Mouse (Mus musculus) kidney, embryonic 16.5 days (tissue): ENCODE measurements at regions not wholly inside any gene's neighbourhood (a gene's known extent, or its start where the extent isn't known, plus 50 kb on each side); places are given as distances from the start of the nearest gene placed in this dataset.

Experiments
- ATAC-seq: fragments of 200-750 bp; cut with Nextera tagmentation; 2 replicates; pipeline ENCODE4 v1.8.0; 2017; ENCODE audit warnings: moderate TSS enrichment; ENCODE audit not compliant: low FRiP score, low TSS enrichment
- H3K27ac ChIP-seq: fragments of 300-500 bp; sonication (generic); 2 replicates; pipeline ENCODE4 v1.5.1; 2014; ENCODE audit warnings: low read length
- H3K27me3 ChIP-seq: fragments of 300-500 bp; sonication (generic); 2 replicates; pipeline ENCODE4 v1.6.1; 2014; ENCODE audit warnings: low read length, control low read depth, mixed read lengths; ENCODE audit not compliant: insufficient read depth
- H3K36me3 ChIP-seq: fragments of 300-500 bp; sonication (generic); 2 replicates; pipeline ENCODE4 v1.6.1; 2014; ENCODE audit warnings: low read length, control low read depth, mixed read lengths; ENCODE audit not compliant: insufficient read depth
- H3K4me1 ChIP-seq: fragments of 300-500 bp; sonication (generic); 2 replicates; pipeline ENCODE4 v1.6.1; 2014; ENCODE audit warnings: low read length, control low read depth, mixed read lengths; ENCODE audit not compliant: insufficient read depth
- H3K4me2 ChIP-seq: fragments of 300-500 bp; sonication (generic); replicated peaks from 2 replicates; pipeline ENCODE4 v1.6.1; 2014; ENCODE audit warnings: low read depth, low read length
- H3K4me3 ChIP-seq: fragments of 300-500 bp; sonication (generic); 2 replicates; pipeline ENCODE4 v1.5.1; 2014; ENCODE audit warnings: mild to moderate bottlenecking, low read length
- H3K9ac ChIP-seq: fragments of 300-500 bp; sonication (generic); replicated peaks from 2 replicates; pipeline ENCODE4 v1.6.1; 2014; ENCODE audit warnings: low read length
- H3K9me3 ChIP-seq: fragments of 300-500 bp; sonication (generic); 2 replicates; pipeline ENCODE4 v1.6.1; 2016; ENCODE audit warnings: low read length, control low read depth
- WGBS: fragments of 180-500 bp; shearing (Covaris S2); extraction: QIAGEN DNeasy Blood & Tissue Kit; methylation state at CpG from one replicate; pipeline ENCODE4 v1.1.7; 2014; 5-methylcytosine and 5-hydroxymethylcytosine counted together

DNA sequence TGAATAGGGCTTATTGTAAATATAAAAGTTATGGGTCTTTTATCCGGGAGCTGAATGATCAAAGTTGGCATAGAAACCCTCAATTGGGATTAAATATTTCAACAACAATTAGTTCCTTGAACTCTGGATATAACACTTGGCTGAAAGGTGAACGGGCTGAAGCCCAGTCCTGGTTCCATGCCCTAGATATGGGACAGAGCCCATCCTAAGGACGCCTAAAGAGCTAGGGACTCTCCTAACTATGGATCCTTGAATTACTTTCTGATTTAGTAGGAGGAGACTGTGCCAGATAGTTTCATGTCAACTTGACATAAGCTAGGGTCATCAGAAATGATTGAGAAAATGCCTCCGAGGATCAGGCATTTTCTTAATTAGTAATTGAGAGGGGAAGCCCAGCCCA, 629.5 kb upstream of the Auts2 start:
- Histone ChIP-seq H3K27me3 (no peaks in the 10 kb centered on the region), H3K27ac (no peak overlapping the region), H3K4me3 (no peak overlapping the region), H3K9me3 (no peaks in the 10 kb centered on the region), H3K4me1 (peaks cover 10% of the 10 kb centered on the region; the same call in 1 of the 2 replicates), H3K4me2 (no peak overlapping the region), H3K36me3 (no peaks in the 10 kb centered on the region), H3K9ac (no peak overlapping the region)
- no peak for ATAC-seq
- WGBS: 85% methylated on average over 4 of the region's 4 CpGs

DNA sequence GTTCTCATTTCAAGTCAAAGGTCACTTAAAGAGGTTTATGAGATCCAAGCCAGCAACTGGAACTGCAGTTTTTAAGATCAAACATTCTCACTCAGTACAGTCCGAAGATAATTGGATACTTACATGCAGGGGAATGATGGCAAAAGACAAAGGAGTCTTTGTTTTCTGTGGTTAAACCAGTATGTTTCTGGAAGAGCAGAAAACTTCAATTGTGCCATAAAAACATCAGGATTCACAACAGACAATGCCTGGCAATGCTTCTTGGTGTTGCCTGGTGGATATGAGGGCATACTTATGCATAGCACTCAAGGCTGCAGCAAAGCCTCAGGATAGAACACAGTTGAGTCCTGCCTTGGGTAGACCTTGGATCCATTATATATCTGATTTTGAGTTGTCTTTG, 628.1 kb upstream of the Auts2 start:
- Histone ChIP-seq H3K27ac (no peak overlapping the region), H3K9ac (no peak overlapping the region), H3K4me3 (no peak overlapping the region), H3K27me3 (no peaks in the 10 kb centered on the region), H3K4me1 (peaks cover 15% of the 10 kb centered on the region; the same call in 1 of the 2 replicates), H3K36me3 (no peaks in the 10 kb centered on the region), H3K4me2 (no peak overlapping the region), H3K9me3 (no peaks in the 10 kb centered on the region)
- ATAC-seq: no peak
- 78% methylated on average over 1 of the region's 1 CpGs for WGBS

- WGBS: 54% methylated on average over 2 of the region's 2 CpGs
- no peak for ATAC-seq
- no peak overlapping the region for H3K9ac ChIP-seq
- H3K4me3 ChIP-seq: no peak overlapping the region
- H3K9me3 ChIP-seq: no peaks in the 10 kb centered on the region
- no peak overlapping the region for H3K4me2 ChIP-seq
- H3K27me3 ChIP-seq: no peaks in the 10 kb centered on the region
- H3K4me1 ChIP-seq: peaks cover 5% of the 10 kb centered on the region; the same call in 1 of the 2 replicates
- no peaks in the 10 kb centered on the region for H3K36me3 ChIP-seq
- H3K27ac ChIP-seq: no peak overlapping the region
These were observed 624.4 kb upstream of the Auts2 start for GRCm38 (mm10) chr5:133167576-133167975.

- H3K27me3 ChIP-seq: no peaks in the 10 kb centered on the region
- ATAC-seq: no peak
- no peaks in the 10 kb centered on the region for H3K9me3 ChIP-seq
- H3K9ac ChIP-seq: no peak overlapping the region
- H3K4me2 ChIP-seq: no peak overlapping the region
- no peak overlapping the region for H3K4me3 ChIP-seq
- H3K27ac ChIP-seq: no peak overlapping the region
- H3K36me3 ChIP-seq: no peaks in the 10 kb centered on the region
- 24% methylated on average over 5 of the region's 5 CpGs for WGBS
- peaks cover 5% of the 10 kb centered on the region; the same call in 1 of the 2 replicates for H3K4me1 ChIP-seq
These were observed 623.9 kb upstream of the Auts2 start for GRCm38 (mm10) chr5:133167001-133167461.

DNA sequence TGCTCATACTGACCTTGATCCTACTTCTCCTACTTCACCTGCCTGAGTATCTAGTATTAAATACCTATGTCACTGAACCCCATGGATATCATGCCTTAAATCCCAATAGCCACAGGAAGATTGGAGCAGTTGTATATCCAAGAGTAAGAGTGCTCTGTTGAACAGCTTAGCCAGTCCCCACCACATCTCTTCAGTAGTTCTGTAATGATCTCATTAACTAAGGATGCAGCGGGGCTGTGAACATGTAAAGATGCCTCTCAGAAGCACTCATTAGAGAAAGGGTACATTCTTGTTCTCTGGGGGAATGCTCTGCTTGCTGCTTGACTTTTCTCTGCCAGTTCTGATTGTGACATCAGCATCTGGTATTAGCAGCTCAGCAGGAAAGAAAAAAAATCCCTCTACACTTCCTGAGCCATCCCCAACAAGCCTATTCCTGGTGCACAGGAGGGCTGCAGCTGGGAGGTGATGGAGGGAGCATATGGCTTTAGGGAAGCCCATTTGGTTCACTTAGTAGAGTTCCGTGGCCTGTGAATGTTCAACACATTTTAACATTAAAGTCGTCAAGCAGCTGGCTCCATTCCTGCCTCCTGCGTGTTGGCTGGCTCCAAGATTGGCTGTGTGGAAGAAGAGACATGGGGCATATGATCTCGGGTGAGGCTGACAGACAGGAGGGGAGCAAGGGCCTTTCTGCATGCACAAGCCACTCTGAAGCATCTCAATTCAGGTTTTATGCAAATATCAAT, 613.1 kb upstream of the Auts2 start:
- H3K4me2 ChIP-seq: no peak overlapping the region
- no peak overlapping the region for H3K4me3 ChIP-seq
- no peaks in the 10 kb centered on the region for H3K27me3 ChIP-seq
- no peak for ATAC-seq
- H3K36me3 ChIP-seq: no peaks in the 10 kb centered on the region
- no peak overlapping the region for H3K9ac ChIP-seq
- 43% methylated on average over 5 of the region's 5 CpGs for WGBS
- no peaks in the 10 kb centered on the region for H3K4me1 ChIP-seq
- H3K27ac ChIP-seq: no peak overlapping the region
- H3K9me3 ChIP-seq: 0 out of 2 replicates have a peak, but pooled peaks cover 5% of the 10 kb centered on the region

DNA sequence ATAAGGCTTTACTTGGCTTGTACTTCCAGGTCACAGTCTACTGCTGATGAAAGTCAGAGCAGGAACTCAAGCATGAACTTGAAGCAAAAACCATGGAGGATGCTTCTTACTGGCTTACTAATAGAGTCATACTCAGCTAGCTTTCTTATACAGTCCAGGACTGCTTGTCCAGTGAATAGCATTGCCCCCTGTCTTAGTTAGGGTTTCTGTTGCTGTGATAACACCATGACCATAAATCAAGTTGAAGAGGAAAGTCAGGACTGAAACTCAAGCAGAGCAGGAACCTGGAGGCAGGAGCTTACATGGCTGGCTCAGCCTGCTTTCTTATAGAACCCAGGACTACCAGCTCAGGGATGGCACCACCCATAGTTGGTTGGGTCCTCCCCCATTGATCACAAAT, 602.9 kb upstream of the Auts2 start:
- no peak overlapping the region for H3K4me3 ChIP-seq
- H3K27me3 ChIP-seq: no peaks in the 10 kb centered on the region
- no peaks in the 10 kb centered on the region; the same call in 1 of the 2 replicates for H3K9me3 ChIP-seq
- no peak overlapping the region for H3K4me2 ChIP-seq
- H3K27ac ChIP-seq: no peak overlapping the region
- H3K9ac ChIP-seq: no peak overlapping the region
- H3K4me1 ChIP-seq: no peaks in the 10 kb centered on the region
- ATAC-seq: no peak
- H3K36me3 ChIP-seq: no peaks in the 10 kb centered on the region

GRCm38 (mm10) chr5:133143679-133144078, 600.5 kb upstream of the Auts2 start:
- Histone ChIP-seq H3K27me3 (no peaks in the 10 kb centered on the region), H3K4me1 (no peaks in the 10 kb centered on the region), H3K36me3 (no peaks in the 10 kb centered on the region), H3K27ac (no peak overlapping the region), H3K9me3 (no peaks in the 10 kb centered on the region; the same call in 1 of the 2 replicates), H3K4me3 (no peak overlapping the region), H3K9ac (no peak overlapping the region), H3K4me2 (no peak overlapping the region)
- WGBS: 93% methylated on average over 1 of the region's 1 CpGs
- no peak for ATAC-seq

DNA sequence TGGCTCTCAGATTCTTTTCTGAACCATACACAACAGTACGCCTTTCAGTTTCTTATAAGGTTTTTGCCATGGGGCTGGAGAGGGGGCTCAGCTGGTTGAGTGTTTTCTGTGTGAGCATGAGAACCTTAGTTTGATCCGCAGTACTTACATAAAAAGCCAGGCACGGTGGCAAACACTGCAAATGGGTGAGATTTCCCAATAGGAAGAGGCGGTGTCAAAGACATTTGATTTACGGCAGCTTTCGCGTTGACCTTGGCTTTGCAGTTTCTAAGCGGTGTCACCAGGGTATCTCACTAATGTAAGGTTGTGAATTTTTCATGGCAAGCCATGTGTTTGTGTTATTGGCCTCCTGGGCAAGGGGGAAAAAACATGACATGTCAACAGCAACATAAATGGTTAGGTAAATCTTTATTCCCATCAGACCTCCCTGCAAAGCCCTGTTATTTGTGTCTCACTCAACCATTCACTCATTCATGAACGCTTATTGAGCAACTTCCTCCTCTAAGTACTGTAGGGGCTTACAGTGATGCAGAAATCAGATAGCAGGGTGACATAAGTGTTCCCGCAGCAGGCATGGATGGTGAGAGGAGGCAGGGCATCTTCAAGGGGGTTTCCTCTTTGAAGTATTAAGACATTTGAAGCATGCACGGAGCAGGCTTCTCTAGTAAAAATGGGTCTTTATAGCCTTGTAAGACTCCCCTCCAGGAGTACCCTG, 599.4 kb upstream of the Auts2 start:
- H3K4me3 ChIP-seq: no peak overlapping the region
- no peak for ATAC-seq
- no peaks in the 10 kb centered on the region; the same call in 1 of the 2 replicates for H3K9me3 ChIP-seq
- H3K27me3 ChIP-seq: no peaks in the 10 kb centered on the region
- no peak overlapping the region for H3K27ac ChIP-seq
- no peak overlapping the region for H3K4me2 ChIP-seq
- H3K9ac ChIP-seq: no peak overlapping the region
- no peaks in the 10 kb centered on the region for H3K4me1 ChIP-seq
- H3K36me3 ChIP-seq: no peaks in the 10 kb centered on the region
- 50% methylated on average over 11 of the region's 11 CpGs for WGBS

GRCm38 (mm10) chr5:133131042-133131441, 587.9 kb upstream of the Auts2 start:
- no peaks in the 10 kb centered on the region for H3K36me3 ChIP-seq
- WGBS: 88% methylated on average over 2 of the region's 2 CpGs
- ATAC-seq: no peak
- no peaks in the 10 kb centered on the region for H3K4me1 ChIP-seq
- no peak overlapping the region for H3K4me2 ChIP-seq
- H3K9me3 ChIP-seq: peaks cover 3% of the 10 kb centered on the region; the same call in 1 of the 2 replicates
- H3K4me3 ChIP-seq: no peak overlapping the region
- no peak overlapping the region for H3K27ac ChIP-seq
- H3K27me3 ChIP-seq: no peaks in the 10 kb centered on the region
- no peak overlapping the region for H3K9ac ChIP-seq

DNA sequence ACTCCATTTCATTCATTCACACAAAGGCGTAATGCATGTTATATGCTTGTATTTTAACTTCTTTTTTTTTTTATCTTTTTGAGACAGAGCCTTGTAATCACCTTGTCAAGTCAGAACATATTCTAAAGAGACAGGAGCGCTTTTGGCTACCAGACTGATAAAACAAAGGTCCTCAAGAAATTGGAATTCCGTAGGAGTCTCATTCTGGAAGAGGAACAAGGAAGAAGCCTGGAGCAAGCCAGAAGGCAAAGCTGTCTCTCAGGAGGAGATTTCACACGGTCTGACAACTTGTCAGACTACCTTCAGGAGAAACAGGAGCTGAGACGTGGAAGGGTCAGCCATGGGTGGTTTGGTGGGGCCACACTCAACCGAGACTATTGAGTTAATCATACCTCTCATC, 587.2 kb upstream of the Auts2 start:
- Histone ChIP-seq H3K27ac (no peak overlapping the region), H3K9me3 (peaks cover 3% of the 10 kb centered on the region; the same call in 1 of the 2 replicates), H3K4me3 (no peak overlapping the region), H3K36me3 (no peaks in the 10 kb centered on the region), H3K4me2 (no peak overlapping the region), H3K9ac (no peak overlapping the region), H3K4me1 (no peaks in the 10 kb centered on the region), H3K27me3 (no peaks in the 10 kb centered on the region)
- 74% methylated on average over 6 of the region's 6 CpGs for WGBS
- no peak for ATAC-seq
